Mouse (Mus musculus) cortical plate, adult 2 months (tissue): ENCODE measurements around the gene Twf1. TPM values are rescaled to one million over a fixed set of nuclear protein-coding genes. Genes with fewer than 3 reads are reported as not detected.

Experiments used
- H3K27ac ChIP-seq: fragments of 200-500 bp; 2 replicates; pipeline ENCODE4 v1.5.1; 2012; ENCODE audit warnings: low read length, control low read depth, inconsistent platforms; ENCODE audit not compliant: insufficient read depth
- H3K4me1 ChIP-seq: fragments of 200-500 bp; 2 replicates; pipeline ENCODE4 v1.6.1; 2011; ENCODE audit warnings: low read length; ENCODE audit not compliant: control insufficient read depth, insufficient read depth
- H3K4me3 ChIP-seq: fragments of 200-500 bp; 2 replicates; pipeline ENCODE4 v1.5.1; 2011; ENCODE audit warnings: mild to moderate bottlenecking, low read length, control low read depth; ENCODE audit not compliant: insufficient read depth
- CTCF ChIP-seq: fragments of 200-500 bp; IDR thresholded peaks from 2 replicates; pipeline ENCODE4 v1.5.1; 2011; ENCODE audit warnings: mild to moderate bottlenecking, control low read depth, low read length; ENCODE audit not compliant: insufficient read depth; ENCODE audit errors: extremely low read depth
- POLR2A ChIP-seq: fragments of 200-500 bp; IDR thresholded peaks from 2 replicates; pipeline ENCODE4 v1.6.1; 2011; ENCODE audit warnings: mild to moderate bottlenecking, low read length, control low read depth; ENCODE audit not compliant: insufficient read depth; ENCODE audit errors: extremely low read depth
- polyA plus RNA-seq: library from polyadenylated mRNA; depleted of rRNA; stranded (reverse); fragments of >200 nt; gene quantifications from 2 replicates; pipeline ENCODE4 v1.2.3, GENCODE M21; 2012; rRNA removed

Twf1 gene
- 42.0 and 43.4 TPM in 2 replicates for polyA plus RNA-seq

DNA sequence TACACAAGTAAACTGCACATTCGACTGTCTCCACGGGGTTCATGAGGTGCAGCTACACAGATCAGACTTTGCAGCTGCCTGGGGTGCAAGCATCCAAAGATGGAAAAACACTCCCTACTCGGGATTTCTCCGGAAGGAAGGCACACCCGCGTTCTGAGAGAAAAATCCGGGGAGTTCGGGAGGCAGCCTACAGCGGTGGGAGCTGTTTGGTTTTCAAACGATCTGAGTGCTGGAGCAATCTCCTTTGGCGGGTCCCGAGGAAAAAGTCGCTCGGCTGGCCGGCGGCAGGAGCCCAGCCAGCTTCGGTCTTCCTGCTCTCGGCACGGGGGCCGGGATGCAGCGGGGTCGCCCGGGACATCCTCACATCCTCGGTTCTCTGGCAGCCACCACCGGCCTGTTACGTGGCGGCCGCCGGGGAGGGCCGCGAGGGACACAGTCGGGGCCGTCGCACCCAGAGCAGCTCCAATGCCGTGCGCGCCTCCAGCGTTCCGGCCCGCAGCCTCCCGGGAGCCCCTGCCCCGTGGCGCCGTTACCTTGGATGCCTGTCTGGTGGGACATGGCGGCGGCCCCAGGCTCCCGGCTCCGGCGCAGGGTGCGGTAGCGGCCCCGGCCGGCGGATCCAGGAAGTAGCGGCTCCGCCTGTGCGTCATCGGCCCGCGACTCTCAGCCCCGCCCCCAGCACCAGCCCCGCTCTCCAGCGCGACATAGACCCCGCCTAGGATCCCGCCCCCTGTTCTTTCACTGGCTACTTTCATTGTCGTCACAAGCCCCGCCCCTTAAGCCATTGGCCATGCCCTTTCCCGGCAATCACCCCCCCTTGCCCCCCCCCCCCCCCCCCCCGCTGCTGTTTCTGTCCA is at the start of gene Twf1:
TSS of gene Twf1 (minus strand) at position 671 of the 857 bp plus-strand sequence.
- no peaks in the 10 kb centered on the region for H3K4me1 ChIP-seq
- peak within 1 kb of the TSS; percentile 90 for H3K27ac ChIP-seq
- peak within 1 kb of the TSS; percentile 94 for H3K4me3 ChIP-seq
- TF ChIP-seq POLR2A = peak; percentile 46; the same call in 1 of the 2 replicates
- TF ChIP-seq CTCF = no peak

- Histone ChIP-seq H3K4me1 (no peaks in the 10 kb centered on the region), H3K4me3 (no peak overlapping the region), H3K27ac (no peak overlapping the region)
- TF ChIP-seq POLR2A (no peak), CTCF (no peak)
These were observed 49.4 kb upstream of the Twf1 start for GRCm38 (mm10) chr15:94639126-94639525.

- Histone ChIP-seq H3K4me1 (no peaks in the 10 kb centered on the region), H3K27ac (no peak overlapping the region), H3K4me3 (no peak overlapping the region)
- no peak for TF ChIP-seq CTCF
- no peak for TF ChIP-seq POLR2A
These were observed 48.5 kb upstream of the Twf1 start for GRCm38 (mm10) chr15:94638207-94638606.

- no peak overlapping the region for H3K4me3 ChIP-seq
- H3K27ac ChIP-seq = no peak overlapping the region
- no peaks in the 10 kb centered on the region for H3K4me1 ChIP-seq
- TF ChIP-seq POLR2A (no peak), CTCF (no peak)
These were observed 44.8 kb upstream of the Twf1 start for GRCm38 (mm10) chr15:94634524-94634923.

- TF ChIP-seq CTCF = no peak
- no peak for TF ChIP-seq POLR2A
- Histone ChIP-seq H3K27ac (no peak overlapping the region), H3K4me3 (no peak overlapping the region), H3K4me1 (peaks cover 2% of the 10 kb centered on the region)
These were observed 40.9 kb upstream of the Twf1 start for GRCm38 (mm10) chr15:94630553-94630952.

- TF ChIP-seq CTCF (no peak), POLR2A (no peak)
- Histone ChIP-seq H3K4me1 (peaks cover 2% of the 10 kb centered on the region), H3K4me3 (peak within 1 kb of the TSS; percentile 44), H3K27ac (0 out of 2 replicates have a peak within 1 kb of the TSS, but pooled peaks have one; percentile 5)
These were observed 39.3 kb upstream of the Twf1 start, which contains the start of gene Tmem117 for GRCm38 (mm10) chr15:94628830-94629601. Gene Tmem117 (plus strand): TSS chr15:94629232.

GRCm38 (mm10) chr15:94628463-94628829 is 38.8 kb upstream of the Twf1 start:
- Histone ChIP-seq H3K4me1 (peaks cover 2% of the 10 kb centered on the region), H3K27ac (no peak overlapping the region), H3K4me3 (peak overlapping the region; percentile 44)
- TF ChIP-seq CTCF (no peak), POLR2A (no peak)

DNA sequence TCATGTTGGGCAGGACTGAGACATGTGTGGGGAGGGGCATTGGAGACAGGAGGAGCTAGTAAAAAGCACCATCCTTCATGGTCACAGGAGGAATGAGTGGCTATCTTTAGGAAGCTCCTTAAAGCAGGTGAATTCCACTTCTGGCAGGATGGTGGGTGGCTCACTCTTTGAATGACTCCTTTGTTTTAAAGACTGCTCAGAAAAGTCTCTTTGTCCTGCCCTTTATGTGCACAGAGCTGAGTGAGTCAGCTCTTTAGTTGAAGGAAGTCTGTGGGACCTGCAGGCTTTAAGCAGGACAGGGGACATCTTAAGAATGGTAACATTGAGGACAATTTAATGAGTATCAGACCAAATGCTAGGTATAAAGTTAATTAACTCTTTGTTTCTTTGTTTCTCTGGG is 31.2 kb upstream of the Twf1 start:
- TF ChIP-seq CTCF (no peak), POLR2A (no peak)
- Histone ChIP-seq H3K4me1 (no peaks in the 10 kb centered on the region), H3K4me3 (no peak overlapping the region), H3K27ac (no peak overlapping the region)

GRCm38 (mm10) chr15:94616036-94616435 is 26.3 kb upstream of the Twf1 start:
- TF ChIP-seq CTCF = no peak
- TF ChIP-seq POLR2A = no peak
- Histone ChIP-seq H3K4me3 (no peak overlapping the region), H3K27ac (no peak overlapping the region), H3K4me1 (no peaks in the 10 kb centered on the region)

- Histone ChIP-seq H3K27ac (no peak overlapping the region), H3K4me1 (no peaks in the 10 kb centered on the region), H3K4me3 (no peak overlapping the region)
- TF ChIP-seq POLR2A (no peak), CTCF (no peak)
These were observed 18.1 kb upstream of the Twf1 start for GRCm38 (mm10) chr15:94607768-94608167.
